Mouse (Mus musculus) adrenal gland, postnatal 25 days (tissue): ENCODE measurements around the gene Mfsd14b. TPM values are rescaled to one million over a fixed set of nuclear protein-coding genes. Genes with fewer than 3 reads are reported as not detected.
A peak's percentile ranks its signal among the peaks of the same experiment; 100 is the strongest.

Source experiments
- DNase-seq: peaks from one replicate; pipeline ENCODE4 v3.0.0; 2021; ENCODE audit warnings: mixed read lengths
- long read RNA-seq: library from polyadenylated mRNA; stranded (forward); transcript quantifications from one replicate; pipeline ENCODE4 v2.0.0, GENCODE M21; 2021
- total RNA-seq: library from RNA; stranded (reverse); gene quantifications from 2 replicates; pipeline ENCODE4 v1.2.3, GENCODE M21; 2021

Mfsd14b gene
- total RNA-seq = 44.2 and 54.4 TPM in 2 replicates
- long read RNA-seq, transcript Mfsd14b-203 (12 exons, 3,832 nt) = major isoform, 61 of 70 reads
- long read RNA-seq, partial matches to known transcripts = 1 of 70 reads
- long read RNA-seq, other reads (novel, unspliced or antisense) = 8 of 70 reads

GRCm38 (mm10) chr13:65112459-65113110 lies at the start of gene Mfsd14b:
Gene Mfsd14b (minus strand): TSS chr13:65112975.
- DNase-seq = peak; percentile 86

- DNase-seq = no peak
Observed at GRCm38 (mm10) chr13:65149940-65150339, 37.2 kb upstream of the Mfsd14b start, which contains the start of gene Olfr466. Gene Olfr466 (plus strand): TSS chr13:65150240.

GRCm38 (mm10) chr13:65137789-65138188 lies 25.0 kb upstream of the Mfsd14b start, which contains the start of gene Olfr465-ps1:
Gene Olfr465-ps1 (plus strand): TSS chr13:65138089.
- no peak for DNase-seq

GRCm38 (mm10) chr13:65127063-65127847 lies 14.5 kb upstream of the Mfsd14b start:
- DNase-seq = peak; percentile 2

GRCm38 (mm10) chr13:65122111-65122510 lies 9.3 kb upstream of the Mfsd14b start:
- DNase-seq = no peak

GRCm38 (mm10) chr13:65120984-65121383 lies 8.2 kb upstream of the Mfsd14b start:
- DNase-seq = no peak

- DNase-seq = no peak
Observed at GRCm38 (mm10) chr13:65113239-65113638, 464 bp upstream of the Mfsd14b start.

- no peak for DNase-seq
Observed at GRCm38 (mm10) chr13:65111961-65112360, 814 bp downstream of the Mfsd14b start.

- DNase-seq = no peak
Observed at GRCm38 (mm10) chr13:65101232-65101631, 11.5 kb downstream of the Mfsd14b start.

- DNase-seq = no peak
Observed at GRCm38 (mm10) chr13:65100678-65101077, 12.1 kb downstream of the Mfsd14b start.

GRCm38 (mm10) chr13:65097018-65097417 lies 15.8 kb downstream of the Mfsd14b start:
- no peak for DNase-seq

- DNase-seq = no peak
Observed at GRCm38 (mm10) chr13:65095923-65096322, 16.9 kb downstream of the Mfsd14b start.

- no peak for DNase-seq
Observed at GRCm38 (mm10) chr13:65069969-65070368, 42.8 kb downstream of the Mfsd14b start.

- DNase-seq = no peak
Observed at GRCm38 (mm10) chr13:65052660-65053059, 60.1 kb downstream of the Mfsd14b start, which contains the start of gene Prss47. Gene Prss47 (minus strand): TSS chr13:65052760.

- no peak for DNase-seq
Observed at GRCm38 (mm10) chr13:65035057-65035456, 77.7 kb downstream of the Mfsd14b start.

GRCm38 (mm10) chr13:65032758-65033157 lies 80.0 kb downstream of the Mfsd14b start, which contains the start of gene Spata31d1c:
Gene Spata31d1c (plus strand): TSS chr13:65033058.
- DNase-seq = no peak

Other genes starting within 250 kb of the Mfsd14b start
- not detected in 2 replicates for gene Cntnap3, start 209.0 kb downstream of the Mfsd14b start, total RNA-seq
- not detected in 2 replicates for gene Spata31, start 195.6 kb downstream of the Mfsd14b start, total RNA-seq
- gene Spata31d1c, start 79.9 kb downstream of the Mfsd14b start, total RNA-seq = not detected in 2 replicates
- gene Prss47, start 60.2 kb downstream of the Mfsd14b start, total RNA-seq = not detected in 2 replicates
- not detected in 2 replicates for gene Olfr465-ps1, start 25.1 kb upstream of the Mfsd14b start, total RNA-seq
- gene Olfr466, start 37.3 kb upstream of the Mfsd14b start, total RNA-seq = not detected in 2 replicates
- 0.55 TPM in 1 of 2 replicates, not detected in the other for gene Nlrp4f, start 93.0 kb upstream of the Mfsd14b start, total RNA-seq
- gene Gm10775, start 146.6 kb upstream of the Mfsd14b start, total RNA-seq = not detected in 2 replicates
- gene Zfp369, start 165.8 kb upstream of the Mfsd14b start, total RNA-seq = 32.0 and 32.4 TPM in 2 replicates